Mouse (Mus musculus): ENCODE measurements around the gene Ptk7. TPM values are rescaled to one million over a fixed set of nuclear protein-coding genes. Genes with fewer than 3 reads are reported as not detected.

Gene Ptk7
- 2.3 TPM for polyA plus RNA-seq (2014; fragmentation: Illumina TruSeq; extraction: RNeasy Lipid Tissue Mini Kit (QIAGEN cat#74804); ENCODE audit: low read depth, low replicate concordance)

GRCm38 (mm10) chr17:46628791-46629684 lies at the start of gene Ptk7:
Gene Ptk7, minus strand, starts transcription at chr17:46629504.

GRCm38 (mm10) chr17:46678416-46678815 lies 49.1 kb upstream of the Ptk7 start, which contains the start of gene Mea1:
Gene Mea1, plus strand, starts transcription at chr17:46678793.

GRCm38 (mm10) chr17:46673850-46674529 lies 44.7 kb upstream of the Ptk7 start, which contains the start of gene Rrp36:
Gene Rrp36, minus strand, starts transcription at chr17:46674352.

GRCm38 (mm10) chr17:46650232-46651031 lies 21.1 kb upstream of the Ptk7 start, which contains the start of gene Cul7:
Gene Cul7, plus strand, starts transcription at chr17:46650337.

GRCm38 (mm10) chr17:46645561-46646321 lies 16.4 kb upstream of the Ptk7 start, which contains the start of the genes Klc4 and Mrpl2:
Gene Klc4, minus strand, starts transcription at chr17:46646022.
Gene Mrpl2, plus strand, starts transcription at chr17:46646229.

GRCm38 (mm10) chr17:46555673-46556583 lies 73.4 kb downstream of the Ptk7 start, which contains the start of gene Srf:
Gene Srf, minus strand, starts transcription at chr17:46556175.

GRCm38 (mm10) chr17:46545813-46546564 lies 83.3 kb downstream of the Ptk7 start, which contains the start of gene Cul9:
Gene Cul9, minus strand, starts transcription at chr17:46546388.

Other genes starting within 250 kb of the Ptk7 start
- 12.4 TPM for gene Zfp318, start 245.8 kb downstream of the Ptk7 start, polyA plus RNA-seq (2014; fragmentation: Illumina TruSeq; extraction: RNeasy Lipid Tissue Mini Kit (QIAGEN cat#74804); ENCODE audit: low read depth, low replicate concordance)
- gene Crip3, start 200.6 kb downstream of the Ptk7 start, polyA plus RNA-seq (2014; fragmentation: Illumina TruSeq; extraction: RNeasy Lipid Tissue Mini Kit (QIAGEN cat#74804); ENCODE audit: low read depth, low replicate concordance), result 2.5 TPM
- not detected for gene Slc22a7, start 191.0 kb downstream of the Ptk7 start, polyA plus RNA-seq (2014; fragmentation: Illumina TruSeq; extraction: RNeasy Lipid Tissue Mini Kit (QIAGEN cat#74804); ENCODE audit: low read depth, low replicate concordance)
- gene Ttbk1, start 141.8 kb downstream of the Ptk7 start, polyA plus RNA-seq (2014; fragmentation: Illumina TruSeq; extraction: RNeasy Lipid Tissue Mini Kit (QIAGEN cat#74804); ENCODE audit: low read depth, low replicate concordance), result 0.10 TPM
- 1.6 TPM for gene Dnph1, start 132.8 kb downstream of the Ptk7 start, polyA plus RNA-seq (2014; fragmentation: Illumina TruSeq; extraction: RNeasy Lipid Tissue Mini Kit (QIAGEN cat#74804); ENCODE audit: low read depth, low replicate concordance)
- gene Cul9, start 83.1 kb downstream of the Ptk7 start, polyA plus RNA-seq (2014; fragmentation: Illumina TruSeq; extraction: RNeasy Lipid Tissue Mini Kit (QIAGEN cat#74804); ENCODE audit: low read depth, low replicate concordance), result 16.2 TPM
- gene Srf, start 73.3 kb downstream of the Ptk7 start, polyA plus RNA-seq (2014; fragmentation: Illumina TruSeq; extraction: RNeasy Lipid Tissue Mini Kit (QIAGEN cat#74804); ENCODE audit: low read depth, low replicate concordance), result 101 TPM
- 23.4 TPM for gene Klc4, start 16.5 kb upstream of the Ptk7 start, polyA plus RNA-seq (2014; fragmentation: Illumina TruSeq; extraction: RNeasy Lipid Tissue Mini Kit (QIAGEN cat#74804); ENCODE audit: low read depth, low replicate concordance)
- gene Mrpl2, start 16.7 kb upstream of the Ptk7 start, polyA plus RNA-seq (2014; fragmentation: Illumina TruSeq; extraction: RNeasy Lipid Tissue Mini Kit (QIAGEN cat#74804); ENCODE audit: low read depth, low replicate concordance), result 123 TPM
- gene Cul7, start 20.8 kb upstream of the Ptk7 start, polyA plus RNA-seq (2014; fragmentation: Illumina TruSeq; extraction: RNeasy Lipid Tissue Mini Kit (QIAGEN cat#74804); ENCODE audit: low read depth, low replicate concordance), result 18.5 TPM
- 19.7 TPM for gene Rrp36, start 44.8 kb upstream of the Ptk7 start, polyA plus RNA-seq (2014; fragmentation: Illumina TruSeq; extraction: RNeasy Lipid Tissue Mini Kit (QIAGEN cat#74804); ENCODE audit: low read depth, low replicate concordance)
- 53.7 TPM for gene Mea1, start 49.3 kb upstream of the Ptk7 start, polyA plus RNA-seq (2014; fragmentation: Illumina TruSeq; extraction: RNeasy Lipid Tissue Mini Kit (QIAGEN cat#74804); ENCODE audit: low read depth, low replicate concordance)
- gene Klhdc3, start 51.4 kb upstream of the Ptk7 start, polyA plus RNA-seq (2014; fragmentation: Illumina TruSeq; extraction: RNeasy Lipid Tissue Mini Kit (QIAGEN cat#74804); ENCODE audit: low read depth, low replicate concordance), result 59.2 TPM
- gene Ppp2r5d, start 75.6 kb upstream of the Ptk7 start, polyA plus RNA-seq (2014; fragmentation: Illumina TruSeq; extraction: RNeasy Lipid Tissue Mini Kit (QIAGEN cat#74804); ENCODE audit: low read depth, low replicate concordance), result 34.8 TPM
- 33.9 TPM for gene Pex6, start 82.0 kb upstream of the Ptk7 start, polyA plus RNA-seq (2014; fragmentation: Illumina TruSeq; extraction: RNeasy Lipid Tissue Mini Kit (QIAGEN cat#74804); ENCODE audit: low read depth, low replicate concordance)
- 6.3 TPM for gene Gnmt, start 99.7 kb upstream of the Ptk7 start, polyA plus RNA-seq (2014; fragmentation: Illumina TruSeq; extraction: RNeasy Lipid Tissue Mini Kit (QIAGEN cat#74804); ENCODE audit: low read depth, low replicate concordance)
- 23.0 TPM for gene Cnpy3, start 122.7 kb upstream of the Ptk7 start, polyA plus RNA-seq (2014; fragmentation: Illumina TruSeq; extraction: RNeasy Lipid Tissue Mini Kit (QIAGEN cat#74804); ENCODE audit: low read depth, low replicate concordance)
- not detected for gene Ptcra, start 134.2 kb upstream of the Ptk7 start, polyA plus RNA-seq (2014; fragmentation: Illumina TruSeq; extraction: RNeasy Lipid Tissue Mini Kit (QIAGEN cat#74804); ENCODE audit: low read depth, low replicate concordance)
- 32.7 TPM for gene 2310039H08Rik, start 143.1 kb upstream of the Ptk7 start, polyA plus RNA-seq (2014; fragmentation: Illumina TruSeq; extraction: RNeasy Lipid Tissue Mini Kit (QIAGEN cat#74804); ENCODE audit: low read depth, low replicate concordance)
- 54.9 TPM for gene Rpl7l1, start 153.2 kb upstream of the Ptk7 start, polyA plus RNA-seq (2014; fragmentation: Illumina TruSeq; extraction: RNeasy Lipid Tissue Mini Kit (QIAGEN cat#74804); ENCODE audit: low read depth, low replicate concordance)
- 10.0 TPM for gene Bicral, start 229.0 kb upstream of the Ptk7 start, polyA plus RNA-seq (2014; fragmentation: Illumina TruSeq; extraction: RNeasy Lipid Tissue Mini Kit (QIAGEN cat#74804); ENCODE audit: low read depth, low replicate concordance)